Mouse (Mus musculus) forebrain, embryonic 15.5 days (tissue): Measurements from ENCODE around the gene Sbk1. TPM values are rescaled to one million over a fixed set of nuclear protein-coding genes. Genes with fewer than 3 reads are reported as not detected.

Experiments used
- ATAC-seq: fragments of 200-750 bp; cut with Nextera tagmentation; replicated peaks from 2 replicates; pipeline ENCODE4 v1.8.0; 2017; ENCODE audit warnings: mild to moderate bottlenecking, moderate TSS enrichment, moderate library complexity
- H3K27ac ChIP-seq: fragments of 300-500 bp; sonication (generic); replicated peaks from 2 replicates; pipeline ENCODE4 v1.5.1; 2015; ENCODE audit warnings: mild to moderate bottlenecking, inconsistent platforms
- H3K27me3 ChIP-seq: fragments of 300-500 bp; sonication (generic); 2 replicates; pipeline ENCODE4 v1.6.1; 2015; ENCODE audit warnings: inconsistent platforms
- H3K36me3 ChIP-seq: fragments of 300-500 bp; sonication (generic); 2 replicates; pipeline ENCODE4 v1.6.1; 2015; ENCODE audit warnings: mild to moderate bottlenecking, inconsistent platforms
- H3K4me1 ChIP-seq: fragments of 300-500 bp; sonication (generic); 2 replicates; pipeline ENCODE4 v1.6.1; 2015; ENCODE audit warnings: inconsistent platforms
- H3K4me2 ChIP-seq: fragments of 300-500 bp; sonication (generic); replicated peaks from 2 replicates; pipeline ENCODE4 v1.6.1; 2015; ENCODE audit warnings: mild to moderate bottlenecking, inconsistent platforms
- H3K4me3 ChIP-seq: fragments of 300-500 bp; sonication (generic); 2 replicates; pipeline ENCODE4 v1.5.1; 2015; ENCODE audit warnings: mild to moderate bottlenecking, inconsistent platforms
- H3K9ac ChIP-seq: fragments of 300-500 bp; sonication (generic); replicated peaks from 2 replicates; pipeline ENCODE4 v1.6.1; 2015; ENCODE audit warnings: mild to moderate bottlenecking, inconsistent platforms
- H3K9me3 ChIP-seq: fragments of 300-500 bp; sonication (generic); 2 replicates; pipeline ENCODE4 v1.6.1; 2016; ENCODE audit warnings: inconsistent platforms
- WGBS: fragments of 180-500 bp; shearing (Covaris S2); methylation state at CpG from one replicate; pipeline ENCODE4 v1.1.7; 2015; ENCODE audit warnings: mixed read lengths; 5-methylcytosine and 5-hydroxymethylcytosine counted together
- polyA plus RNA-seq: library from polyadenylated mRNA; unstranded; fragments of >200 nt; fragmentation: Nextera tagmentation; extraction: Ambion mirVana; gene quantifications from 2 replicates; pipeline ENCODE4 v1.2.1, GENCODE M21; 2015

Sbk1 gene
- polyA plus RNA-seq, 1 experiment from 2014 or later: 336 TPM

- WGBS: 88% methylated on average over 9 of the region's 9 CpGs
- Histone ChIP-seq H3K4me1 (no peaks in the 10 kb centered on the region), H3K27ac (no peak overlapping the region), H3K9ac (no peak overlapping the region), H3K36me3 (no peaks in the 10 kb centered on the region), H3K4me2 (no peak overlapping the region), H3K9me3 (no peaks in the 10 kb centered on the region), H3K4me3 (no peak overlapping the region), H3K27me3 (peaks cover 7% of the 10 kb centered on the region; the same call in 1 of the 2 replicates)
- ATAC-seq: no peak
Observed at GRCm38 (mm10) chr7:126329907-126330645, 57.7 kb downstream of the Sbk1 start.

DNA sequence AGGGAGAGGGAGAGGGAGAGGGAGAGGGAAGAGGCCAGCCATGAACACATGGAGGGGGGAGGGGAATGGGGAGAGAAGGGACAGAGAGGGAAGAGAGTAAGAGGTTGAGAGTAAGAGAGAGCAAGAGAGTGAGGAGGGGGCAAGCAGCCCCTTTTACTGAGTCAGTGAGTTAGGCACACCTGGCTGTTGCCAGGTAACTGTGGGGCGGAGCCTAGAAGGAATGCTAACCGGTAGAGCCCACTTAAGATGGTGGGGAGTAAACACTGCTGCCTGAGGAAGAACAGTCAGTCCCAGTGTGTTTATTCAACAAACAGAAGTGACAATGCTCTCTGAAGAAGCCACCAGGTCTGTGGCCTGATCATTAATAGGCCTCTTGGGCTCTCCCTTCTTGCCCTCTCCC is 58.3 kb downstream of the Sbk1 start:
- WGBS: 69% methylated on average over 2 of the region's 2 CpGs
- H3K27ac ChIP-seq: no peak overlapping the region
- H3K9ac ChIP-seq: no peak overlapping the region
- no peaks in the 10 kb centered on the region for H3K4me1 ChIP-seq
- H3K4me2 ChIP-seq: no peak overlapping the region
- ATAC-seq: no peak
- H3K27me3 ChIP-seq: peaks cover 4% of the 10 kb centered on the region; the same call in 1 of the 2 replicates
- no peaks in the 10 kb centered on the region for H3K9me3 ChIP-seq
- no peak overlapping the region for H3K4me3 ChIP-seq
- H3K36me3 ChIP-seq: no peaks in the 10 kb centered on the region

GRCm38 (mm10) chr7:126332691-126333090 is 60.3 kb downstream of the Sbk1 start:
- WGBS: 81% methylated on average over 3 of the region's 3 CpGs
- Histone ChIP-seq H3K4me2 (no peak overlapping the region), H3K36me3 (no peaks in the 10 kb centered on the region), H3K9ac (no peak overlapping the region), H3K4me1 (no peaks in the 10 kb centered on the region), H3K9me3 (no peaks in the 10 kb centered on the region), H3K27ac (no peak overlapping the region), H3K4me3 (no peak overlapping the region), H3K27me3 (no peaks in the 10 kb centered on the region)
- no peak for ATAC-seq

DNA sequence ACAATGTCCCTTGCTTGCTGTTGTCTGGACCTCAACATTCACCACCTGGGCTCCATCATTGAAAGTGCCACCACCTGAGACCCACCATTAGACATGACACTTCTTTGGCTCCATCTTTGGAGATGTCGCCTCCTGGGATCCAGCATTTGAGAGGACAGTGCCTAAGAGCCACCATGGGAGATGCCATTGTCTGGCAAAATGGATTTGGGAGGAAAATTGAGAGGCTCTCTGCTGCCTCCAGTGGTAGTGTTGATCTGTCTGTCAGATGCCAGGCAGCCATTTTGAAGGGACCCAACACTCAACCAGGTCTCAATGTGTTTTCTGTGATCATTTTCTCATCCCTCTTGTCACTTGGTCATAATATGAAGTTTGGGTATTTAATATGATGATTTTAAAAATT is 63.1 kb downstream of the Sbk1 start:
- no peak overlapping the region for H3K4me2 ChIP-seq
- 91% methylated on average over 1 of the region's 1 CpGs for WGBS
- H3K27ac ChIP-seq: no peak overlapping the region
- no peaks in the 10 kb centered on the region for H3K27me3 ChIP-seq
- no peak overlapping the region for H3K9ac ChIP-seq
- no peak for ATAC-seq
- no peaks in the 10 kb centered on the region for H3K4me1 ChIP-seq
- no peaks in the 10 kb centered on the region for H3K36me3 ChIP-seq
- H3K4me3 ChIP-seq: no peak overlapping the region
- no peaks in the 10 kb centered on the region for H3K9me3 ChIP-seq

GRCm38 (mm10) chr7:126338906-126339305 is 66.5 kb downstream of the Sbk1 start:
- no peaks in the 10 kb centered on the region for H3K4me1 ChIP-seq
- no peaks in the 10 kb centered on the region for H3K36me3 ChIP-seq
- ATAC-seq: no peak
- no peaks in the 10 kb centered on the region for H3K27me3 ChIP-seq
- H3K9ac ChIP-seq: no peak overlapping the region
- no peaks in the 10 kb centered on the region for H3K9me3 ChIP-seq
- WGBS: 83% methylated on average over 8 of the region's 8 CpGs
- no peak overlapping the region for H3K4me2 ChIP-seq
- no peak overlapping the region for H3K4me3 ChIP-seq
- no peak overlapping the region for H3K27ac ChIP-seq

DNA sequence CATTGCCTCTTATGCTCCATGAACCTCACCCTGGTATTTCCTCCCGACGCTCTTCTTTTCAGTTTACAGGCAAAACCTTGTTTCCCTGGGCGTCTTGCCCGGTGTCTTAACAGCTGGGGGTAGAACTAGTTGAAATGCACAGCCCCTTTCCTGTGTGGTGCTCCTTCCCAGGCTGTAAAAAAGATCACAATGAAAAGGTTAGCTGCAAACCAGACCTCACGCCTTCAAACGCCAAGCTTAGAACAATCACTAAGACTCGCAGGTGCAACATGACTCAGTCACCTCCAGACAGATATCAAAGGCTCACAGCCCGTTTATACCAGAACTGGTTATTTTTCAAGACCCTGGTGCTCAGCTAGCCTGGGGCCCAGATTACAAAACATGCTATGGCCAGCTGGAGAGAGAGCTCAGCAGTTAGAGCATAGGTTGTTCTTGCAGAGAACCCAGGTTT is 67.1 kb downstream of the Sbk1 start:
- Histone ChIP-seq H3K27me3 (no peaks in the 10 kb centered on the region), H3K4me2 (no peak overlapping the region), H3K4me1 (no peaks in the 10 kb centered on the region), H3K27ac (no peak overlapping the region), H3K4me3 (no peak overlapping the region), H3K9ac (no peak overlapping the region), H3K36me3 (no peaks in the 10 kb centered on the region), H3K9me3 (no peaks in the 10 kb centered on the region)
- WGBS: 73% methylated on average over 8 of the region's 8 CpGs
- no peak for ATAC-seq

- Histone ChIP-seq H3K9ac (no peak overlapping the region), H3K27ac (no peak overlapping the region), H3K4me3 (no peak overlapping the region), H3K9me3 (no peaks in the 10 kb centered on the region), H3K36me3 (no peaks in the 10 kb centered on the region), H3K27me3 (no peaks in the 10 kb centered on the region), H3K4me1 (no peaks in the 10 kb centered on the region), H3K4me2 (no peak overlapping the region)
- no peak for ATAC-seq
- WGBS: 79% methylated on average over 6 of the region's 6 CpGs
Observed at GRCm38 (mm10) chr7:126340206-126340618, 67.8 kb downstream of the Sbk1 start.

- no peak overlapping the region for H3K9ac ChIP-seq
- ATAC-seq: no peak
- WGBS: 67% methylated on average over 6 of the region's 6 CpGs
- no peak overlapping the region for H3K4me3 ChIP-seq
- no peaks in the 10 kb centered on the region for H3K27me3 ChIP-seq
- no peaks in the 10 kb centered on the region for H3K4me1 ChIP-seq
- no peak overlapping the region for H3K4me2 ChIP-seq
- no peaks in the 10 kb centered on the region for H3K9me3 ChIP-seq
- no peak overlapping the region for H3K27ac ChIP-seq
- H3K36me3 ChIP-seq: no peaks in the 10 kb centered on the region
Observed at GRCm38 (mm10) chr7:126340896-126341295, 68.5 kb downstream of the Sbk1 start.

Other genes starting within 250 kb of the Sbk1 start
- gene Gsg1l, start 190.2 kb upstream of the Sbk1 start, polyA plus RNA-seq: 5.1 and 5.4 TPM in 2 replicates
- 48.7 and 51.2 TPM in 2 replicates for gene Xpo6, start 72.1 kb upstream of the Sbk1 start, polyA plus RNA-seq
- gene Lat, start 97.0 kb downstream of the Sbk1 start, polyA plus RNA-seq: 0.67 and 1.1 TPM in 2 replicates
- 72.9 and 75.8 TPM in 2 replicates for gene Spns1, start 104.8 kb downstream of the Sbk1 start, polyA plus RNA-seq
- 2.6 and 3.0 TPM in 2 replicates for gene Nfatc2ip, start 124.1 kb downstream of the Sbk1 start, polyA plus RNA-seq
- gene Cd19, start 142.3 kb downstream of the Sbk1 start, polyA plus RNA-seq: not detected in 2 replicates
- gene Rabep2, start 156.1 kb downstream of the Sbk1 start, polyA plus RNA-seq: 23.6 and 26.9 TPM in 2 replicates
- 0.20 and 0.37 TPM in 2 replicates for gene Atp2a1, start 190.5 kb downstream of the Sbk1 start, polyA plus RNA-seq
- gene Sh2b1, start 202.8 kb downstream of the Sbk1 start, polyA plus RNA-seq: 69.1 and 72.7 TPM in 2 replicates
- gene Tufm, start 214.7 kb downstream of the Sbk1 start, polyA plus RNA-seq: 127 and 130 TPM in 2 replicates
- 65.2 and 69.0 TPM in 2 replicates for gene Atxn2l, start 230.8 kb downstream of the Sbk1 start, polyA plus RNA-seq